In the genomic region with DNA sequence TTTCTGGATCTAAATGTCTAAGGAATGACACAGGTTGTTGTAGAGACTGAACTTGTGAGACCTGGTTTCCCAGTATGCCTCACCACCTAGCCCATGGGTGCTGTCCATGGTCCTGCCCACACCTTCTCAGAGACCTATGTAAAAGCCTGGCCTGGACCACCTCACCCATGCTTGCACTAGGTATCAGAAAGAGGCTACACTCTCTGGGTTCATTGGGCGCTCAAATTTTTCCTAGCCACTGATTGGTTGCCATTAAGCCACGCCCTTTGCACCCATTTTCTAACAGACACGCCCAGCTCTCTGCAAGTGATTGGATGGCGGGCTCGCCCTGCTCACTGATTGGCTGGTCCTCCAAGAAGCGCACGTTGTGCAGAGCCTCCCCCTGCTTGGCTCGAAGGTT, we compare ENCODE assay signal across 8 mouse cellular contexts. TPM values are rescaled to one million over a fixed set of nuclear protein-coding genes. Genes with fewer than 3 reads are reported as not detected.
DNase-seq lines count a peak whose midpoint lies in the region; ATAC-seq and TF ChIP-seq lines count a peak whose summit lies in the region.
"Had no signal": no experiment of that assay in that cellular context is flagged by ENCODE, and none has a peak within 500 bp of the region (broad histone marks: within the 10 kb centered on the region; RNA-seq: fewer than 3 reads in every experiment).

No protein-coding gene starts in this region.

- peaks cover 28% of the 10 kb centered on the region for H3K36me3 ChIP-seq in limb, embryonic 14.5 days (ENCODE audit: control insufficient read depth, insufficient read depth, low read length)

- TF ChIP-seq POLR2A in limb, embryonic 14.5 days (IDR thresholded peaks at IDR 0.05; ENCODE audit: borderline replicate concordance, extremely low read depth, insufficient read depth, insufficient read length), result no peak

- peaks cover 8% of the 10 kb centered on the region; the same call in 1 of the 2 replicates for H3K4me1 ChIP-seq in limb, embryonic 14.5 days (ENCODE audit: control insufficient read depth, insufficient read depth, low read length)

- peak; percentile 48 for DNase-seq in ovary, postnatal 14 days (ENCODE audit: low spot score)
- no peak for DNase-seq in ovary, adult 18-20 months (ENCODE audit: low spot score)
- peak; percentile 71 for DNase-seq in c-Kit-positive CD71-positive TER-119-positive erythroid progenitor cells, embryonic 14.5 days (ENCODE audit: low spot score)
- DNase-seq in limb, embryonic 14.5 days (ENCODE audit: low spot score), result peak; percentile 58
- peak; percentile 85 for DNase-seq in testis, postnatal 14 days (ENCODE audit: low spot score)
- no peak for DNase-seq in gastrocnemius, postnatal 25 days
- no peak for DNase-seq in layer of hippocampus, adult 18-20 months (ENCODE audit: low spot score in 2 of 2)

- 47% methylated on average over 8 of the region's 8 CpGs for WGBS in limb, embryonic 14.5 days

- H3K9me3 ChIP-seq in limb, embryonic 14.5 days (ENCODE audit: control insufficient read depth, low read length), result no peaks in the 10 kb centered on the region
- H3K9me3 ChIP-seq: embryonic facial prominence, embryonic 15.5 days had no signal

- ATAC-seq in limb, embryonic 14.5 days (ENCODE audit: low FRiP score, low read depth), result no peak

- H3K27me3 ChIP-seq in limb, embryonic 14.5 days (ENCODE audit: control insufficient read depth, insufficient read depth, low read length), result no peaks in the 10 kb centered on the region
- H3K27me3 ChIP-seq: embryonic facial prominence, embryonic 15.5 days had no signal

- no peak overlapping the region for H3K9ac ChIP-seq in limb, embryonic 14.5 days (ENCODE audit: low read depth, low read length, severe bottlenecking)
- H3K9ac ChIP-seq: embryonic facial prominence, embryonic 15.5 days had no signal

- no peak overlapping the region for H3K4me3 ChIP-seq in limb, embryonic 14.5 days (replicated peaks; ENCODE audit: low read length)

- H3K27ac ChIP-seq in limb, embryonic 14.5 days (replicated peaks; ENCODE audit: low read depth, low read length), result no peak overlapping the region
- H3K27ac ChIP-seq: embryonic facial prominence, embryonic 15.5 days had no signal

- H3K4me2 ChIP-seq in limb, embryonic 14.5 days (replicated peaks; ENCODE audit: low read depth, low read length, severe bottlenecking), result no peak overlapping the region
- H3K4me2 ChIP-seq: embryonic facial prominence, embryonic 15.5 days had no signal

RNA-seq across cellular contexts. Expression of gene Ano8, which starts 1.8 kb away (rescaled TPM):
- polyA plus RNA-seq in limb, embryonic 14.5 days (2012; rRNA removed), result 37.2 and 43.3 TPM in 2 replicates
- 1.8 and 3.0 TPM in 2 replicates for polyA plus RNA-seq in limb, embryonic 14.5 days (2014; fragmentation: Nextera tagmentation; extraction: Ambion mirVana)
- 10 to 100 TPM; 17.1 to 18.4 TPM for total RNA-seq in gastrocnemius, postnatal 25 days (2021)
- total RNA-seq in layer of hippocampus, adult 18-20 months (2021), result 10 to 100 TPM; 48.4 to 49.2 TPM

RNA-seq across cellular contexts. Expression of gene Gtpbp3, which starts 4.0 kb away (rescaled TPM):
- 41.6 and 59.5 TPM in 2 replicates for polyA plus RNA-seq in limb, embryonic 14.5 days (2012; rRNA removed)
- polyA plus RNA-seq in limb, embryonic 14.5 days (2014; fragmentation: Nextera tagmentation; extraction: Ambion mirVana), result 5.9 and 6.8 TPM in 2 replicates
- total RNA-seq in gastrocnemius, postnatal 25 days (2021), result 10 to 100 TPM in 1 of 2 experiments, 1 to 10 TPM in 1; 9.6 to 11.5 TPM
- total RNA-seq in layer of hippocampus, adult 18-20 months (2021), result 10 to 100 TPM; 30.4 to 36.1 TPM

RNA-seq across cellular contexts. Expression of gene Dda1, which starts 14.9 kb away (rescaled TPM):
- polyA plus RNA-seq in limb, embryonic 14.5 days (2012; rRNA removed), result 101 and 127 TPM in 2 replicates
- polyA plus RNA-seq in limb, embryonic 14.5 days (2014; fragmentation: Nextera tagmentation; extraction: Ambion mirVana), result 94.6 and 99.6 TPM in 2 replicates
- 10 to 100 TPM; 23.9 to 24.9 TPM for total RNA-seq in gastrocnemius, postnatal 25 days (2021)
- total RNA-seq in layer of hippocampus, adult 18-20 months (2021), result 10 to 100 TPM; 82.5 to 91.6 TPM

RNA-seq across cellular contexts. Expression of gene Mrpl34, which starts 19.2 kb away (rescaled TPM):
- polyA plus RNA-seq in limb, embryonic 14.5 days (2012; rRNA removed), result 62.3 and 70.6 TPM in 2 replicates
- 121 and 130 TPM in 2 replicates for polyA plus RNA-seq in limb, embryonic 14.5 days (2014; fragmentation: Nextera tagmentation; extraction: Ambion mirVana)
- total RNA-seq in gastrocnemius, postnatal 25 days (2021), result 10 to 100 TPM; 62.6 to 75.2 TPM
- total RNA-seq in layer of hippocampus, adult 18-20 months (2021), result 10 to 100 TPM; 48.1 to 48.9 TPM

RNA-seq across cellular contexts. Expression of gene Abhd8, which starts 20.5 kb away (rescaled TPM):
- 72.6 and 88.1 TPM in 2 replicates for polyA plus RNA-seq in limb, embryonic 14.5 days (2012; rRNA removed)
- 48.6 and 57.1 TPM in 2 replicates for polyA plus RNA-seq in limb, embryonic 14.5 days (2014; fragmentation: Nextera tagmentation; extraction: Ambion mirVana)
- total RNA-seq in gastrocnemius, postnatal 25 days (2021), result 10 to 100 TPM; 27.6 to 28.9 TPM
- 100 to 1,000 TPM; 287 to 312 TPM for total RNA-seq in layer of hippocampus, adult 18-20 months (2021)

Comparison
In these comparisons a context has a peak if more than half of its experiments do, and no peak if none do; other contexts are left out.
1. DNase-seq: peak in ovary, postnatal 14 days (single experiment), c-Kit-positive CD71-positive TER-119-positive erythroid progenitor cells, embryonic 14.5 days (single experiment), limb, embryonic 14.5 days (single experiment) and testis, postnatal 14 days (single experiment); none in ovary, adult 18-20 months (single experiment), gastrocnemius, postnatal 25 days (single experiment) and layer of hippocampus, adult 18-20 months (0 of 2).